Mouse (Mus musculus): ENCODE data around the gene 1700028K03Rik.
A peak's percentile ranks its signal among the peaks of the same experiment; 100 is the strongest.

1700028K03Rik gene

DNA sequence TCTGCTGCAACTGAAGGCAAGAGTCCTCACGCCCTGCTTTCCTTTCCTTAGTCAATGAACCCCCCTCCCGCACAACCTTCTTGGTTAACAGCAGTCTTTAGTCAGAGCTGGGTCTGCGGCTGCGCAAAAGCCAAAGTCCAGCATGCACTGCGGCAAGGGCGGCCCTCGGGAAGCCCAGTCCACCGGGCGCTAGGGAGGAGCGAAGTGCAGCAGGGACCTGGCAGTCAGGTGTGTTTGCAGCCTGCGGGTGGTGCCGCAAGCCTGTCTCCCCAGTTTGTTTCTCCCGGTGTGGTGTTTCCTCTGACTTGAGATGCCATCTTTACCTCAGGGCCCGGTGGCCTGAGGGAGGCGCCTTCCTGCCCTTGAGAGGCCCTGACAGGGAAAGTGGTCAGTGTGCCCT lies at the start of gene 1700028K03Rik:
Gene 1700028K03Rik, plus strand, starts transcription at position 129 of the 400 bp plus-strand sequence.
- no peak for DNase-seq (ENCODE audit: low spot score in 2 of 2)

- no peak for DNase-seq (ENCODE audit: low spot score in 2 of 2)
Observed at GRCm38 (mm10) chr5:107488996-107489395, 45.5 kb upstream of the 1700028K03Rik start.

GRCm38 (mm10) chr5:107491036-107491435 lies 43.5 kb upstream of the 1700028K03Rik start:
- no peak for DNase-seq (ENCODE audit: low spot score in 2 of 2)

GRCm38 (mm10) chr5:107492471-107492870 lies 42.0 kb upstream of the 1700028K03Rik start:
- no peak for DNase-seq (ENCODE audit: low spot score in 2 of 2)

- no peak for DNase-seq (ENCODE audit: low spot score in 2 of 2)
Observed at GRCm38 (mm10) chr5:107494759-107495158, 39.8 kb upstream of the 1700028K03Rik start.

- DNase-seq (ENCODE audit: low spot score in 2 of 2), result no peak
Observed at GRCm38 (mm10) chr5:107496047-107496446, 38.5 kb upstream of the 1700028K03Rik start.

DNA sequence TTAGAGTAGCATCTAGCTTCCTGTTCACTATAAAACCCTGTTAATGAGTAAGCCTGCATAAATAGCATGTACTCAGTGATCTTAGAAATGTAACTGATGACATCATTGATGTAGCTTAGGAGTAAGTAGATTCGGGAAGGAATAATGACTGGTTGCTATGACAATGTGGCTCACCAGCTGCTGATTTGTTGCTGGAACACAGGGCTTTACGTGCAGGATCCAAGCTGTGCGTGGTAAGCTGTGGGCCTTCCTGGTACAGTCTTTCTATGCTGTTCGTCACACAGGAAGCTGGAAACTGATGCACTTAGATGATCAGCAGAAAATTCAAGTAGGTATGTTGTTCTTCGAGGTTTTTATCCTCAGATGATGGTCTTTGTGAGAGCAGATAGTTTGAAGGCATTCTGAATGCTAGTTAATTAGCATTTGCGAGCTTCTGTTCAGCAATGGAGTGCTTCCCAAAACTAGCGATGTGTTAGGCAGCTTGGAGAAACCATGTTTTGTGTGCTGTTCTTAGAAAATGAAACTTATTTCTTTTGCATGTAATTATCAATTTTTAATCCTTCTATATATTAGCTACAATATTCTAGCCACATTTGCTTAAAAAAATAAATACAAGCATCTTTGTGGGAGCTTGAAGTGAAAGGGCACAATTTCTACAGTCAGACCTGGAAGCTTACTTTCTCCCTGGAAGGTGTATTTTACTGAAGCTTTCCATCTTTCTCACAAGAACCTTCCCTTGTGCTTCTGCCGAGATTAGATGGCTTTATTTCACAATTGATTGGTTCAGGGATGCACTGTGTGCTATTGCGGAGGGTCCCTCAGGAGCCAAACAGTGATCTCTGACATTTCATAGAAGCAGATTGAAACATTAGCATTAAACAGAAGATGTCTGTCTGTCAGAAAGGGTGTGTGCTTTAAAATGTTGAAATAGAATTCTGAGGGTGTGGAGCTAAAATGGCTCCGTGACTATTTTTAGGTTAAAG lies 36.7 kb upstream of the 1700028K03Rik start:
- no peak for DNase-seq (ENCODE audit: low spot score in 2 of 2)

GRCm38 (mm10) chr5:107498806-107499310 lies 35.7 kb upstream of the 1700028K03Rik start:
- DNase-seq (ENCODE audit: low spot score in 2 of 2), result no peak

- DNase-seq (ENCODE audit: low spot score in 2 of 2), result no peak
Observed at GRCm38 (mm10) chr5:107499891-107500535, 34.5 kb upstream of the 1700028K03Rik start.

DNA sequence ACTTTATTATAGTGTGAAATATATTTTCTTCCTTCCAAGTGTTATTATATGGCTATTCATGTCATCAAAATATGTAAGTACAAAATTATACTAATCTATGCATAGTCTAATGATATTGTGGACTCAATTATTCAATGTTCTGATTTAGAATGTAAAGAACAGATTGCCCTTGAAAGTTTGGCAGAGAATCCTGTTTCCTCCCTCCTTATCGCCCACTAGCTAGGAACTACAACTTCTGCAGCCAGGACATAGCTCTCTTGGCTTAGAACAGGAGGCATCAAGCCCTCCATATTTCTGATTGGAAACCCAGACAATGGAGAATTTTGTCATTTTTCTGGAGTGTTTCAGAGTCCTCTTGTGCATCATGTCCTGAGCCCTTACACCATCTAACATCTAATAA lies 33.8 kb upstream of the 1700028K03Rik start:
- no peak for DNase-seq (ENCODE audit: low spot score in 2 of 2)

DNA sequence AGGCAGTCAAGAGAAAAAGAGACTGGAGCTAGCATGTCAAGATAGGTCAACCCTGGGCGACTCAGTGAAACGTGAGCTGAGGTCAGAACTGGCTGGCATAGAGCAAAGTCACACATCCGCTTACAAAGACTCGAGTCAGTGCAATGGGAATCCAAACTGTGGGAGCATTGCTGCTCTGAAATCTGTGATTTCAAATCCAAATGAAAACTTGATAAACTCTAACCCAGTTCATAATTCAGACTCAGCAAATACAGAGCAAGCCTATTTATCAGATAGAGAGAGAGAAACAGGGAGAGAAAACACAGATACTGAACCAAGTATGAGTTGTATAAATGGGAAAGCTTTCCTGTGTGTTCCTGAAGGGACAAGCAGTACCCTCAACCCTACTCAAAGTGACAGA lies 27.2 kb upstream of the 1700028K03Rik start, which contains the start of gene Gm42669:
Gene Gm42669, plus strand, starts transcription at position 301 of the 400 bp plus-strand sequence.
- DNase-seq (ENCODE audit: low spot score in 2 of 2), result no peak

DNA sequence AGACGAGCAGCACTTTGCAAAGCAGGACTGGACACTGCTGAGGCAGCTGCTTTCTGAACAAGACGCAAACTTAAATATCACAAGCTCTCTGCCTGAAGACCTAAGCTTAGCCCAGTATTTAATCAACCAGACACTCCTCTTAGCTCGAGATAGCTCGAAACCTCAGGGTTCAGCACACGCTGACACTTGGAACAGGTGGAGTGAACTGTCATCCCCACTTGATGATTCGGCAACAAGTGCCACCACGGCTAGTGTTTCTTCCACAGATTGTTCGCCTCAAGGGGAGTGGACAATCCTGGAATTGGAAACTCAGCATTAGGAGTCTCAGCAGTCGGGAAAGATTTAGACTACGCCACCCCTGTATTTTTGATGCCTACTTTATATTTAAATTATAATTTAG lies 24.0 kb upstream of the 1700028K03Rik start:
- no peak for DNase-seq (ENCODE audit: low spot score in 2 of 2)

- DNase-seq (ENCODE audit: low spot score in 2 of 2), result no peak
Observed at GRCm38 (mm10) chr5:107511326-107511725, 23.2 kb upstream of the 1700028K03Rik start.

- DNase-seq (ENCODE audit: low spot score in 2 of 2), result peak in 1 of 2 experiments; percentile 15
Observed at GRCm38 (mm10) chr5:107513583-107513982, 20.9 kb upstream of the 1700028K03Rik start.

DNA sequence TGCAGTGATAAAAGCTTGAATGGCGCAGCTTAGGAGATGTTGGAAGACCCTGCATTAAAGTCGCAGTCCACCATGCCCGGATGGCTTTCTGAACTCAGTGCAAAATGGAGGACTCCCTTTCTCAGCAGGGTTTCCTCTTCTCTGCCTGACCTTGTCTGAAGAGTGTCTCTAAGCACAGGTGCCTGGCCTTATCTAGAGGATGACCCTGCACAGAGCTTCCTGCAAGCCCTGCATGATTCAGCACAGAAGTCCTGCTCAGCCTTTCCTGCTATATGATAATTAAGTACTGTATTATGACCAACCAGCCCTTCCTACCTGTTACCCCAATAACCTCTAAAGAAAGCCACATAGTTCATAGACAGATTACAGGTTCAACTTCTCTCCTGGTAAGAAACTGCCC lies 19.1 kb upstream of the 1700028K03Rik start:
- no peak for DNase-seq (ENCODE audit: low spot score in 2 of 2)

GRCm38 (mm10) chr5:107516087-107516486 lies 18.4 kb upstream of the 1700028K03Rik start:
- DNase-seq (ENCODE audit: low spot score in 2 of 2), result no peak

- DNase-seq (ENCODE audit: low spot score in 2 of 2), result no peak
Observed at GRCm38 (mm10) chr5:107518602-107519001, 15.9 kb upstream of the 1700028K03Rik start.

DNA sequence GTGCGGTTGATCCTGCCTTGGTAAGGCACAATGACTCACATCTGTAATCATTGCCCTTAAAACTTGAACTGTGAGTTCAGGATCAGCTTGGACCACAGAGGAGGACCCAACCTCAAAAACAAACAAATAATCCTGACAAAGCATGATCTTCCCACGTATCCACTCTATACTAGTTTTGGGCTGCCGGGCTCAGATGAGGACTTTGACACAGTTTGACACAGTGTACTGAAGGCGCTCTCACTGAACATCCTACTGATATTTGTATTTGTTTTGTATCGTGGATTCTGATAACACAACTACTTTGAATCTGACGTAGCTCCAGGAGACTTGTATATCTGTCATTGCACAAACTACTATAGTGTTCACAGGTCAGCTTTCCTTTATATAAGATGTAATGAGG lies 13.1 kb upstream of the 1700028K03Rik start:
- DNase-seq (ENCODE audit: low spot score in 2 of 2), result no peak

GRCm38 (mm10) chr5:107521897-107522296 lies 12.6 kb upstream of the 1700028K03Rik start:
- DNase-seq (ENCODE audit: low spot score in 2 of 2), result no peak

DNA sequence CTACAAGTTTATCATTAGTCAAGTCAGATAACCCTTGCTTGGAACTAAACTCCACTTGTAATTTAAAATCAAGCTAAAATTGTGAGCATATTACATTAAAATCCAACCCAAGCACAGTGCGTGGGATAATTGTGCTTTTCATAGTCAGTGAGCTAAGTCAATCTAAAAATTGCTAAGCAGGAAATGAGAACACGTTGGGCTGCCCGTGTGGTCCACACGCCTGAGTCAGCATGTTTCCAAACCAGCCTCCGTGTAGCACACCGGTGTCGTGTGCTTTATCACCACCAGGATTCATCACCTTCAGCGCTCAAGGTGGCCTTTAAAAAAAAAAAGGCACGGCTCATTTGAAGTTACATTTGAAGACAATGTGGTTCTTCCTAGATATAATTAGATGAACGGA lies 10.2 kb upstream of the 1700028K03Rik start:
- DNase-seq (ENCODE audit: low spot score in 2 of 2), result no peak

DNA sequence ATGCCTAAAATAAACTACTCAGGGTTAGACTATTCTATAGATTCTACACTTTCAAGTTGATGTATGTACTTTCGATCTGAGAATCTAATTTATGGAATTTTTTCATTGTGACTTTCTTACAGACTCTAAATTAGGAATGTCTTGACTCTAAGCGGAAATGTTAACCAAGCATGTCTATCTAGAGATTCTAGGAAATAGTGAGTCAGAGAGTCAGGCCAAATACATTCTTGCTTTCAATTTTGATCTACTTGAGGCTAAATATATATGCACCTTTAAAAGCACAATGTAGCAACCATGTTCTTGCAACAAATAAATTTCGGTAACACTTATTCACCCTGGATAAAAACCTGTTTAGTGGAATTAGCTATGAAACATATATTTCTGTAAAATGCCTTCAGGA lies 5.7 kb upstream of the 1700028K03Rik start:
- no peak for DNase-seq (ENCODE audit: low spot score in 2 of 2)

GRCm38 (mm10) chr5:107533590-107533989 lies 919 bp upstream of the 1700028K03Rik start:
- DNase-seq (ENCODE audit: low spot score in 2 of 2), result no peak
